Mouse (Mus musculus) embryonic facial prominence, embryonic 14.5 days (tissue): ENCODE data around the gene Ttll6. TPM values are rescaled to one million over a fixed set of nuclear protein-coding genes. Genes with fewer than 3 reads are reported as not detected.

ENCODE experiments used
- ATAC-seq: fragments of 200-750 bp; cut with Nextera tagmentation; 2 replicates; pipeline ENCODE4 v1.8.0; 2017; ENCODE audit warnings: low read depth, moderate number of reproducible peaks, moderate TSS enrichment
- DNase-seq: peaks from one replicate; pipeline ENCODE4 v3.0.0-alpha.2; 2015; ENCODE audit warnings: low spot score
- H3K27ac ChIP-seq: fragments of 300-500 bp; sonication (generic); replicated peaks from 2 replicates; pipeline ENCODE4 v1.5.1; 2014; ENCODE audit warnings: low read depth, mild to moderate bottlenecking, low read length, moderate library complexity
- H3K27me3 ChIP-seq: fragments of 300-500 bp; sonication (generic); replicated peaks from 2 replicates; pipeline ENCODE4 v1.6.1; 2014; ENCODE audit warnings: low read length; ENCODE audit not compliant: control insufficient read depth, insufficient read depth
- H3K36me3 ChIP-seq: fragments of 300-500 bp; sonication (generic); 2 replicates; pipeline ENCODE4 v1.6.1; 2014; ENCODE audit warnings: low read length, mixed read lengths; ENCODE audit not compliant: control insufficient read depth, insufficient read depth
- H3K4me1 ChIP-seq: fragments of 300-500 bp; sonication (generic); 2 replicates; pipeline ENCODE4 v1.6.1; 2014; ENCODE audit warnings: antibody characterized with exemption, low read length; ENCODE audit not compliant: control insufficient read depth, insufficient read depth
- H3K4me2 ChIP-seq: fragments of 300-500 bp; sonication (generic); 2 replicates; pipeline ENCODE4 v1.6.1; 2014; ENCODE audit warnings: low read depth, mild to moderate bottlenecking, low read length, moderate library complexity, mixed read lengths
- H3K4me3 ChIP-seq: fragments of 300-500 bp; sonication (generic); 2 replicates; pipeline ENCODE4 v1.5.1; 2014; ENCODE audit warnings: low read depth, mild to moderate bottlenecking, low read length
- H3K9ac ChIP-seq: fragments of 300-500 bp; sonication (generic); 2 replicates; pipeline ENCODE4 v1.6.1; 2014; ENCODE audit warnings: low read depth, mild to moderate bottlenecking, low read length, moderate library complexity, mixed read lengths
- H3K9me3 ChIP-seq: fragments of 300-500 bp; sonication (generic); 2 replicates; pipeline ENCODE4 v1.6.1; 2016; ENCODE audit warnings: low read length; ENCODE audit not compliant: control insufficient read depth
- WGBS: fragments of 180-500 bp; shearing (Covaris S2); extraction: QIAGEN DNeasy Blood & Tissue Kit; methylation state at CpG from one replicate; pipeline ENCODE4 v1.1.7; 2014; 5-methylcytosine and 5-hydroxymethylcytosine counted together
- polyA plus RNA-seq: library from polyadenylated mRNA; unstranded; fragments of >200 nt; fragmentation: Nextera tagmentation; extraction: Ambion mirVana; gene quantifications from 2 replicates; pipeline ENCODE4 v1.2.1, GENCODE M21; 2014

Gene Ttll6
- polyA plus RNA-seq, 1 experiment from 2014 or later, result 0.96 TPM

- Histone ChIP-seq H3K9me3 (no peaks in the 10 kb centered on the region), H3K4me3 (no peak overlapping the region), H3K4me1 (no peaks in the 10 kb centered on the region), H3K9ac (no peak overlapping the region), H3K27ac (no peak overlapping the region), H3K4me2 (no peak overlapping the region), H3K27me3 (peaks cover 100% of the 10 kb centered on the region), H3K36me3 (no peaks in the 10 kb centered on the region)
- ATAC-seq, result no peak
- WGBS, result under 1% methylated on average over 37 of the region's 37 CpGs
- DNase-seq, result no peak
Measured at GRCm38 (mm10) chr11:96203182-96203788, 69.7 kb downstream of the Ttll6 start.

- Histone ChIP-seq H3K27me3 (peaks cover 100% of the 10 kb centered on the region), H3K4me3 (no peak overlapping the region), H3K4me2 (no peak overlapping the region), H3K9ac (no peak overlapping the region), H3K36me3 (no peaks in the 10 kb centered on the region), H3K27ac (no peak overlapping the region), H3K9me3 (no peaks in the 10 kb centered on the region), H3K4me1 (no peaks in the 10 kb centered on the region)
- no peak for DNase-seq
- ATAC-seq, result no peak
- 1% methylated on average over 16 of the region's 16 CpGs for WGBS
Measured at GRCm38 (mm10) chr11:96203789-96204186, 70.2 kb downstream of the Ttll6 start.

GRCm38 (mm10) chr11:96204351-96204750, 70.8 kb downstream of the Ttll6 start:
- WGBS, result under 1% methylated on average over 11 of the region's 11 CpGs
- no peak for ATAC-seq
- Histone ChIP-seq H3K4me2 (no peak overlapping the region), H3K27ac (no peak overlapping the region), H3K4me3 (no peak overlapping the region), H3K4me1 (no peaks in the 10 kb centered on the region), H3K9me3 (no peaks in the 10 kb centered on the region), H3K36me3 (no peaks in the 10 kb centered on the region), H3K9ac (no peak overlapping the region), H3K27me3 (peaks cover 100% of the 10 kb centered on the region)
- no peak for DNase-seq

DNA sequence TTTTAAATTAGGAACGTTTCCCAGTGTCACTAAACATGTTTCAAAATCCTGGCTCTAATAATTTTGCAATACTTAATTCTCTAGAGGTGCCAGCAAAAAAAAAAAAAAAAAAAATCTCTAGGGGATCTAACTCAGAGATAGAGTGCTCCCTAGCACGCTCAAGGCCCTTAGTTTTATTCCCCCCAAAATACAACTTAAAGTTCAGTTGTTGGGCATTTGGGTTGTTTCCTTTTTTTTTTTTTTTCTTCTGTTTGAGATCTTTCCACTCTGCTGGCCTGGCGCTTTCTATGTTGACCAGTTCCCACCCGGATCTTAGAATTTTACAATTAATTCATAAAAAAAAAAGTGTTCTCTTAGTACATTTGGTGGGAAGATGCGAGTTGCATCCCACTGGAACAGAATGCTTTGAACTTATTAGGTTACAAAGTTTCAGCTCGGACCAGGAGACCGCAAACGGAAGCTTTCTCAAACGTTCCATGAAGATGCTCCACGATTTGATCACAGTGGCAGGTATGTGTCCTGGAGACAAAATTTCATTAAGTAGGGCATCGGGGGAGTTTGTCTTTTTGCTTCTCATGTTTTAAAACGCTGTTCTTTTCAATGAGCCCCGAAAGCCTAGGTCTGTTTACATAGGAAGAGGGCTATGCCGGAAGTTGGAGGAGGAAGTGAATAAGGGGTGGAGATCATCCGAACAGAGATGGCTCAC, 72.0 kb downstream of the Ttll6 start:
- no peak overlapping the region for H3K9ac ChIP-seq
- H3K9me3 ChIP-seq, result no peaks in the 10 kb centered on the region
- 3% methylated on average over 15 of the region's 15 CpGs for WGBS
- no peak overlapping the region for H3K4me3 ChIP-seq
- H3K4me1 ChIP-seq, result no peaks in the 10 kb centered on the region
- ATAC-seq, result no peak
- no peak for DNase-seq
- H3K27ac ChIP-seq, result no peak overlapping the region
- H3K36me3 ChIP-seq, result no peaks in the 10 kb centered on the region
- H3K4me2 ChIP-seq, result no peak overlapping the region
- H3K27me3 ChIP-seq, result peaks cover 93% of the 10 kb centered on the region

Other genes with a start within 250 kb of the Ttll6 start
- gene B4galnt2, start 218.9 kb upstream of the Ttll6 start, polyA plus RNA-seq, result not detected in 2 replicates
- gene Igf2bp1, start 127.8 kb upstream of the Ttll6 start, polyA plus RNA-seq, result 19.9 and 31.4 TPM in 2 replicates
- gene Gip, start 109.2 kb upstream of the Ttll6 start, polyA plus RNA-seq, result not detected in 2 replicates
- gene Snf8, start 98.9 kb upstream of the Ttll6 start, polyA plus RNA-seq, result 33.4 and 36.6 TPM in 2 replicates
- gene Ube2z, start 68.4 kb upstream of the Ttll6 start, polyA plus RNA-seq, result 39.5 and 40.6 TPM in 2 replicates
- 764 and 777 TPM in 2 replicates for gene Atp5g1, start 58.1 kb upstream of the Ttll6 start, polyA plus RNA-seq
- 0.47 TPM in 1 of 2 replicates, not detected in the other for gene Calcoco2, start 21.8 kb upstream of the Ttll6 start, polyA plus RNA-seq
- not detected in 2 replicates for gene Hoxb13, start 60.5 kb downstream of the Ttll6 start, polyA plus RNA-seq
- 0.10 TPM in 1 of 2 replicates, not detected in the other for gene Hoxb9, start 137.7 kb downstream of the Ttll6 start, polyA plus RNA-seq
- not detected in 2 replicates for gene Hoxb8, start 148.1 kb downstream of the Ttll6 start, polyA plus RNA-seq
- gene Hoxb7, start 152.8 kb downstream of the Ttll6 start, polyA plus RNA-seq, result 0.39 and 0.42 TPM in 2 replicates
- gene Hoxb6, start 158.7 kb downstream of the Ttll6 start, polyA plus RNA-seq, result 0.22 and 0.97 TPM in 2 replicates
- 1.8 and 2.4 TPM in 2 replicates for gene Hoxb5, start 169.6 kb downstream of the Ttll6 start, polyA plus RNA-seq
- 0.62 and 0.70 TPM in 2 replicates for gene Hoxb4, start 184.5 kb downstream of the Ttll6 start, polyA plus RNA-seq
- gene Hoxb3, start 189.5 kb downstream of the Ttll6 start, polyA plus RNA-seq, result 0.81 and 1.1 TPM in 2 replicates
- gene Hoxb2, start 216.7 kb downstream of the Ttll6 start, polyA plus RNA-seq, result 7.5 and 8.9 TPM in 2 replicates
- gene Hoxb1, start 232.0 kb downstream of the Ttll6 start, polyA plus RNA-seq, result 0.13 TPM in 1 of 2 replicates, not detected in the other